Mouse (Mus musculus) forebrain, embryonic 16.5 days (tissue): ENCODE data around the gene Aff1. TPM values are rescaled to one million over a fixed set of nuclear protein-coding genes. Genes with fewer than 3 reads are reported as not detected.

Source experiments
- polyA plus RNA-seq: library from polyadenylated mRNA; unstranded; fragments of >200 nt; fragmentation: Nextera tagmentation; extraction: Ambion mirVana; gene quantifications from 2 replicates; pipeline ENCODE4 v1.2.1, GENCODE M21; 2015

Gene Aff1
- polyA plus RNA-seq, 1 experiment from 2014 or later, result 1.5 TPM

Other genes with a start within 250 kb of the Aff1 start
- gene Slc10a6, start 63.0 kb upstream of the Aff1 start, polyA plus RNA-seq, result not detected in 2 replicates
- gene 1700016H13Rik, start 36.4 kb upstream of the Aff1 start, polyA plus RNA-seq, result 0.34 and 0.41 TPM in 2 replicates
- gene Klhl8, start 218.9 kb downstream of the Aff1 start, polyA plus RNA-seq, result 48.8 and 53.4 TPM in 2 replicates